Mouse (Mus musculus) right cerebral cortex, adult 18-20 months (tissue): ENCODE measurements around the gene Otof.

Experiments
- DNase-seq: peaks from one replicate; pipeline ENCODE4 v3.0.0; 2022; ENCODE audit warnings: mixed read lengths

Gene Otof

DNA sequence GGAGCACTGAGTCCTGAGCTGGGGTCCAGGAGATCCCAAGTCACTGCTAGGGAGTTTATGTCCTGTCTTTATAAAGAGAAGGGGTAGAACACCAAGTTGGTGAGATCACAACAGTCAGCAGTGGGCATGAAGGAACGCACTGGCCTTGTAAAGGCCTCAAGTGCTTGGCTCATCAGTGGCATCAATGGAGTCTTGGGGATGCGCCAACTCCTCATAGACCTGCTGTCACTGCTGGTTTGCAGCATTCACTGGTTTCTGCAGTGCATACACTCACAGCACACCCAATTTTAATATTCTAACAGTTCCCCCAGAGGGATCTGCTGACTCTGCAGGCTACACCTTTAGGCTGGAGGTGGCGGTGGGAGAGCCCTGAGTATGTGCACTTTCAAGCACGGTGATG, 38.6 kb downstream of the Otof start:
- no peak for DNase-seq

DNA sequence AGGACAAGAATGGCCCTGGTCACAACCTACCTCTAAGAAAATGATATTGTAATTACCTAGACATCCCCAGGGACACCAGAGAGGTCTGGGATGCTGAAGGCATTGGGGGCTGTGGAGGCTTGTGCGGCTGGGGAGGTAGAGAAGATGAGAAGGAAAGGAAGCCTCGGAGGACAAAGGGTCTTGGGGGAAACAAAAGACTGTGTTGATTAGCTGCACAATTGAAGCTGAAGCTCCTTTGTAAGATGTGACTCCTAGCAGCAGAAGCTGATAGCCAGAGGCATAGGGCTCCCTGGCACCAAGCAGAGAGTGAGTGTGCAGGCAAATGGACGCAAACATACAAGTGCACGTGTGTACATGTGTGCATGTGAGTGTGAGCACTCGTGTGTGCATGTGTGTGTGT, 45.1 kb downstream of the Otof start:
- DNase-seq: no peak

DNA sequence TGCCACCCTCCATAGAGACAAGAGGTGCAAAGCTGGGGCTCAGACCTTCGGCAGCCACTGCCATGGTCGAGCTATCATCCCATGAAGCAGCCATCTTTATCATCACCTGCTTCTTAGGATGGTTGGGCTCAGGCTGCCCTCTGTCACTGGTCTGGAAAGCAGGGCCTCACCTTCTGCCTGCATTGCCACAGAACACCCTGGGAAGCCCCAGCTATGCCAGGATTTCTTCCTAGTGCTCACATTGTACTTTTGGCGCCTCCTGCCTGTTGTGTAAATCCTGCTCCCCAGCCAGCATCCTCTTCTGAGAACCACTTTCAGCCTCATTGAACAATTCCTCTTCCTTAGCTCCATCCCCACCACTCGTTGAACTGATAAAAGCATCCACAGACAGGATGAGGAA, 45.9 kb downstream of the Otof start:
- no peak for DNase-seq

DNA sequence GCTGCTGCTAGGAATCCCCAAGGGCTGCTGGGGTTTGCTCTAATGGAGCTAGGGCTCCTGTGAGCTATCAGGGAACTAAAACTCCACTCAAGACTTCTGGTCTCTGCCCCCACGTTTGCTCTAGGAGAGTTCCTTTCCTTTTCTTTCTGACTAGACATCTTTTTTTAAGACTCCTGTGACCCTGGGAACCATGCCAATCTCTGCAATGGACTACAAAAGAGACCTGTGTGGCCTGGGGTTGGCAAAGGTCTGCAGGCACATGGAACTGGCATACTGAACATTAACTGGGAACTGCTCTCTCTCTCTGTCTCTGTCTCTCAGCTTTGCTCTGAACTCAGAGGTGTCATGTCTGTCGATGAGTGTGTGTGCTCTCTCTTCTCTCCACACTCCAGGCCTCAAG, 46.4 kb downstream of the Otof start:
- no peak for DNase-seq

- no peak for DNase-seq
These were observed 50.2 kb downstream of the Otof start for GRCm38 (mm10) chr5:30411524-30411923.

- no peak for DNase-seq
These were observed 54.9 kb downstream of the Otof start for GRCm38 (mm10) chr5:30406876-30407275.

GRCm38 (mm10) chr5:30401165-30401564, 60.6 kb downstream of the Otof start:
- DNase-seq: peak; percentile 24

- no peak for DNase-seq
These were observed 61.2 kb downstream of the Otof start for GRCm38 (mm10) chr5:30400521-30400920.

DNA sequence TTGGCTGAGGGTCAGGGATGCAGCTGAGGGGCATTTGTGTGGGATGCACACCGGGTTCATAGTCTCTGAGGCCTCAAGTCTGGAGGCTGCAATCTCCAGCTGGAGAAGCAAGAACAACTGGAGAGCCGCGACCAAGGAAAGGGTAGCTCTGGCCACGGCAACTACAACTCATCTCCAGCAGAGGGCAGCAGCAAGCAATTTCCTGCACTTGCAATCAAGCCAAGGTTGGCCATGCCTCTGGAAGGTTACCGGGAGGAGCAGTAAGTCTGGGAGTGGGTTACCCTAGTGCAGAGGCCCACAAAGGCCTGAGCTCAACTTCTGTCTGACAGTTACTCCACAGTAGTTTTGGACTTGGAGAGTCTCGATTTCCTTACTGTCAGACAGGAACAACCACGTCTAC, 70.3 kb downstream of the Otof start:
- DNase-seq: peak; percentile 52

GRCm38 (mm10) chr5:30389836-30390235, 71.9 kb downstream of the Otof start:
- no peak for DNase-seq

- DNase-seq: no peak
These were observed 74.0 kb downstream of the Otof start for GRCm38 (mm10) chr5:30387726-30388125.

GRCm38 (mm10) chr5:30382876-30383275, 78.9 kb downstream of the Otof start:
- no peak for DNase-seq

DNA sequence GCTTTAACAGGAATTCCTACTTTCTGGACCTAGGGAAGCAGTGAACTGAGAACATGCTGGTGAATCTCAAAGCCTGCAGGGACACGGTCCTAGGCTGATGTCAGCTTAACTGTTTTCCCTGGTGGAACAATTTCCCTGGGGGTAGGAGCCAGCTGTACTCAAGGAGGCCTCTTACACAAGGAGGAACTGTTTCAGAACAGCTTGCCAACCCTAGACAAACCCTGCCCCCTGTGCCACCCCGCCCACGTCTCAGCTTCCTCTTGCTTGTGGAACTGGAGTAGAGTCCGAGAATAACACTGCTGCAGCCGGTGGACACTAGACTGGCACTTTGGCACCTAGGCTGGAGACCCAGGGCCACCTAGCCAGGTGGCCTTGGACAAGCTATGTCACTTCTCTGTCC, 92.3 kb downstream of the Otof start:
- DNase-seq: peak; percentile 51

- DNase-seq: no peak
These were observed 94.3 kb downstream of the Otof start for GRCm38 (mm10) chr5:30367405-30367804.

DNA sequence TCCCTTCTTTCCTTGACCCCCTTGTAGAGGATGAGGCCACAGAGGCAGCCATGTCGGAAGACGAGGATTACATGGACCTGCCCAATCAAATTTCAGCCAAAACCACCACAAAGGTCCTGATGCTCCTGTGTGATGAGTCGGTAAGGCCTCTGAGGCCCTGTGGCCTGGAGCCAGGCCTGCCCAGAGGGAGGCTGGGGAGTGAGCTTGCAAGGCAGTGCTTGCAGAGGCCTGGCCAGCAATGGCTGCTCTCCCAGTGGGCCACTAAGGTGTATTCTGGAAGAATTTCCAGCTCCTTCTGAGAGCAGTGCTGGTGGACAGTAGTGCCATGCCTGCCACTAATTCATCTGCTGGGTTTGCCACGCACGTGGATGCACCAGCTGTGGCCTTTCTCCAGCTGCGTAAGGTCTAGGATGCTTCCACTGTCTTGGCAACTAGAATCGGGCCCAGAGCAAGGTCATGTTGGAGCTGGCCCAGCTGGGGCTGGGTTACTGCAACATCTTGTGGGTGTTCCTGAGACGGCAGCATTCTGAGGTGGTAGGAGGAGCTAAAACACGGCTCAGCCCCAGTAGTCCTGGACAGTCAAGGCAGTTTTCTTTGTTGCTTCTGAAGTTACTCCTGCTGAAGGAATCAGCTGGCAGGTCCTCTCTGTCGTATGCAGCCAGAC, 103.2 kb downstream of the Otof start:
- DNase-seq: no peak

- no peak for DNase-seq
These were observed 105.1 kb downstream of the Otof start for GRCm38 (mm10) chr5:30356647-30357046.

GRCm38 (mm10) chr5:30355559-30356159, 106.1 kb downstream of the Otof start:
- DNase-seq: no peak

GRCm38 (mm10) chr5:30355114-30355513, 106.6 kb downstream of the Otof start:
- DNase-seq: no peak

- DNase-seq: no peak
These were observed 108.1 kb downstream of the Otof start for GRCm38 (mm10) chr5:30353605-30354004.

DNA sequence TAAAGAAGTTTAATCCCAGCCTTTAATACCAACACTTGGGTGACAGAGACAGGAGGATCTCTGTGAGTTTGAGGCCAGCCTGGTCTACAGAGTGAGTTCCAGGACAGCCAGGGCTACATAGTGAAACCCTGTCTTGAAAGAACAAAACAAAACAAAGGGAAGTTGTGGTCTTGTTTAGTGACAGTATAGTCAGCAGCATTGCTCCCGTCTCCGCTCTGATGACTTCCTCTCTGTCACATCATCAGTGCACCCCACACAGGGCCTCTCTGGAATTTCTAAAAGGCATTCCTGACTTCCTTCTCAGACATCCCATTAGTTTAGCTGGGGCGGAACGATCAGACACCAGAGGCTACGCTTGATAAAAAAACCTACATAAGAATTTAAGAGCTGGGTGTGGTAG, 117.8 kb downstream of the Otof start:
- no peak for DNase-seq

GRCm38 (mm10) chr5:30343107-30343506, 118.6 kb downstream of the Otof start:
- DNase-seq: peak; percentile 71

- peak; percentile 68 for DNase-seq
These were observed 119.1 kb downstream of the Otof start for GRCm38 (mm10) chr5:30342601-30343015.

GRCm38 (mm10) chr5:30341601-30342365, 119.9 kb downstream of the Otof start:
- peak; percentile 34 for DNase-seq

- DNase-seq: no peak
These were observed 120.9 kb downstream of the Otof start for GRCm38 (mm10) chr5:30340815-30341214.
